Mouse (Mus musculus): Measurements from ENCODE around the gene Pomt2. TPM values are rescaled to one million over a fixed set of nuclear protein-coding genes. Genes with fewer than 3 reads are reported as not detected.

Gene Pomt2
- total RNA-seq, 2 experiments from 2014 or later, result 10.8 to 13.3 TPM

DNA sequence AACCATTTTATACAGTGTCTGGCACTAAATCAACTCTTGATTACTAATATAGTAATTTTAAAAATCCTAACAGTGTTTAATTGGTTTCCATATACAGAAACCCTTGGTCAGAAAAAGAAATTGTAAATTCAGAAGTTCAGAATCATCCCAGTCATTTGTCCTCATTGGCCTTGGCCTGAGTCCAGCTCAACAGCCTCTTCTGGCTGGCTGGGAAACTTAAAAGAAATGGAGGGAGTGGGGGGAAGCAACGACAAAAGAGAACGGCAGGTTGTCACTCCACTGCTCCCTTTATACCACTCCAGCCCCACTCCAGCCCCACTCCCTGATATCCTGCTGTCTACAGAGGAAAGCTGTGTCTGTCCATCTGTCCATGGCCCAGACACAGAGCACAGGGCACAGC is 16.6 kb downstream of the Pomt2 start:
- DNase-seq (ENCODE audit: low spot score in 2 of 2), result peak in 1 of 2 experiments; percentile 34

DNA sequence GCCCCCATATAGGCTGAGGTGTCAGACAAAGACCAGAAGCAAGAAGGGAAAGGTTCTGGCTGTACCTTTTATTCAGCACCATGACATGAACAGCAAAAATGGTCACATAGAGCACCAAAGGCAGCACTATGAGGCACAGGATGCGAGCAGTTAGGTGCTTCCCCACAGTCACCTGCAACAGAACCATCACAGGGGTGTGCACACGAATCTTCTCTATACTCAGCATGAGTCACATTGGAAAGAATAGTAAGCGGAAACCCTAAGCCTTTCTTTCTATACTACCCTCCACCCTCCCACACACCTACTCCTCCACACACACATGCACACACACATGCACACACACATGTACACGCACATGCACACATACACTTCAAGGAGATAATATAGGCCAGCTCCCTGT is 17.5 kb downstream of the Pomt2 start:
- DNase-seq (ENCODE audit: low spot score in 2 of 2), result no peak

DNA sequence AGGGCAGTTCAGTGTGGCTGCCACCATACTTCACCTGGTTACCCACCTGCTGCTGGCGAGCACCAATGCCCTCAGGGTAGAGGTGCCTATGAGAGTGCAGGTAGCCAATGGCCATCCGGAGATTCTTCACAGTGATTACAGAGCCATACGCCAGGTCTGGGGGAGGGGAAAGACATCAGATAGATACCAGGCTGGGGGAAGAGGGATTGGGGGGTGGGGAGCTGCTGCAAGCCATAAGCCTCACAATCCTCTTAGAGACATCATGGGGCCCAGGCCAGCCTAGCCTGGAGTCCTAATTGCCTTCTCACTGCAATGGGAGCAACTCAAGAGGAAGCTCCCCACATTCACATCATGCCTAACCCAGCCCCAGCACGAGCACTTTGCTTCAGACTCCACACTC is 20.5 kb downstream of the Pomt2 start:
- no peak for DNase-seq (ENCODE audit: low spot score in 2 of 2)

DNA sequence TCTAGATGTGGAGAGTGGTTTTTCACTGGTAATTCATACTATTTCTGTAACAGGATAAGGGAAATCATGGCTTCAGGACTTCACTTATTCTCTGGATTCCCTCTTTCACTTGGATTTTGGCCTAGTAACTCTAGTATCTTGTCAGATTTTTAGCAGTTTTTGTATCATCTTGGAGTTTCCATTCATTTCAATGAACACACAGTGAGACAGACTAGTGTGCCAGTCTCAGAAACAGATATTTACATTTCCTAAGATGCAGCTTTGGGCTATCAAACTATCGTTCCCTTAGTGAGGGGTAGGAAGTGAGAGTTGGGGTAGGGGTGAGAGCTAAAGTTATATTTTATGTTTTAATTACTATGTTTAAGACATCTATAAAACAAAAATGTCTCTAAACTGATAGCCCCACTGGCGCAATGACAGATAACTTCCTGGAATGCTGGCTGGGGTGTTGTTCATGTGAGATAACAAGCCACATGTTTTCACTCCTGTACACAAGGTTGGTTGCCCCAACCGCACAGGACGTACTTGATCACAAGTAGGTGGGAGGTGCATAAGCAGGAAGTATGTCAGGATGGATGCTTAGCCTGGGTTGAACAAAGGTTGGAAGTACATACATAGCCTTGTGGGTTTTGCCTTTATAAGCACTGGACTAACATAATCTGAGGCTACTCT is 25.7 kb downstream of the Pomt2 start:
- DNase-seq (ENCODE audit: low spot score in 2 of 2), result no peak

DNA sequence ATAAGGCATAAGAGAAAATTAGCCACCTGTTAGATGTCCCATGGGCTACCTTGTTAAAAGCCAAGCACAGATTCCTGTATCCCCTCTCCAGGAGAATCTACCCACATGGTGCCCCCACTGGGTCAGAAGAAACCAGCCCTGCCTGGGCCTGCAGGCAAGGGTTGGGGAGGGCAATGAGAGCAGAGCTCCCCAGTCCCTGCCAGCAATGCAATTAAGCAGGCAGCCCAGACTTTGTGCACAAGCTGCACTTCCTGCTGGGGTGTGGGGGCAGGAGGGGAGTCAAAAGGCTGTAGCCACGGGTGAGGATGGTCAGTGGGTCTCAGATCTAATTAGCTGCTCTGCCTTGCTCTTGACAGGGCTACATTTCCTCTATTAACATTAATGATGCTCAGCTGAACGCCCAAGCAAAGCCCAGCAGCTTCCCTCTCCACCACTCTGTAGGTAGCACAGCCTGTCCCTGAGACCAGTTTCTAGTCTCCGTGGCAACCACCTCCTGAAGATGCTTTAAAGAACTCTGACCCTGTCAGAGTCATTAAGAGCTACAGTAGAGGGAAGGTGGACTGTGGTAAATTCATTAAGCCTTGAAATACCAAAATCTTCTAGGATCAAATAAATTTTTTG is 40.3 kb downstream of the Pomt2 start:
- DNase-seq (ENCODE audit: low spot score in 2 of 2), result no peak

DNA sequence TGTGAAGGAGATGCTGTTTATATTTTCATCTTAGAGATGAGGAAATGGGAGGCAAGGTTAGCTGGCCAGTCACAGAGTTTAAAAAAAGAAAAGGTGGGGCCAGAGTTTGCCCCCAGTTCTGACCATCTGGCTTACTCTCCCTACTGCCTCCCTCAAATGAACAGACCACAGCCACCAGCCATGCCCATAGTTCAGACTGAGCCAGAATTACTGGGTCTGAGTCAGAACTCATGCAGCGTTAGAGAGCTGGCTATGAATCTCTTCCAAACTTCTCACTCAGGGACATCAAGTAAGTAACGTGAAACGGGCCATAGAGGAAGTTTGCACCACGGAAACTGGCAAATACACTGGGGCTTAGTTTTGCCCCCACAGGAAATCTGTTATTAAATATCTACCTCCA is 43.0 kb downstream of the Pomt2 start:
- no peak for DNase-seq (ENCODE audit: low spot score in 2 of 2)

DNA sequence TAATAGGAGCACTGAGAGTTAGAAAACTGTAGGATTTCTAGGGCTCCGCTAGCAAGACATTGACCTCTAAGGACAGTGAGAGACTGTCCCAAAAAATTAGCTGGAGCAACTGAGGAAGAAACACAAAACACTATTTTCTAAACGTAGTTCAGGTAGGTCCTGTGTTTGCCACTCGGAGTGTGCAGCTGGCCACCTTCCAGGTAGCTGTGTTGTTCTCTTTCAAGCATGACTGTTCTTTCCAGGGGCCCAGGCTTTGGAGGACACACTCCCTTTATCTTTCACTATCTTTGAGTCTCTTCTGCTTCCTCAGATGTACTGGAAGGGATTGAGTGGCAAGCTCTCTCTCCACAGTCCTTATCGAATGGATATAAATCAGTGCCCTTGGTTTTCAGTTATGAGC is 44.3 kb downstream of the Pomt2 start:
- DNase-seq (ENCODE audit: low spot score in 2 of 2), result no peak

DNA sequence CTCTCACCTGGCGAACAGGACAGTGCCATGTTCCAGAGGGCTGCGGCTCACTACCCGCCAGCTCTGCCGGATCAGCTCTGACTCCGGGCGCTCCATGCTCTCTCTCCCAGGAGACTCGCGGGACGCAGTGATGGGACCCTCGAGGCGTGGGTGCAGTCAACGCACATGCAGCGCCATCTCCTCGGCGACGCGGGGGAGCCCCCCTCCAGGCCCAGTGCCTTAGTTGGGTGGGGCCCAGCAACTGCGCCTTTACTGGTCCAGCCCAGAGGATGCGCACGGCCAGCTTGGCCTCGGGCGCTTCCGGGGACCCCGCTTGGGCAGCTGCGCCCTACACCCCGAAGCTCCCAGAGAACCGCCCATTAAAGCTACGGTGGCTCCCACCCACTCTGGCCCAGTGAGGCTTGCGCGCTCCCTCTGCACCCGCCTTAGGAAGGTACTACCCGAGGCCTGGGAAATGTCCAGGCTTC is 45.6 kb downstream of the Pomt2 start, which contains the start of gene Ngb:
Gene Ngb (minus strand): TSS at position 375 of the 467 bp plus-strand sequence.
- no peak for DNase-seq (ENCODE audit: low spot score in 2 of 2)

DNA sequence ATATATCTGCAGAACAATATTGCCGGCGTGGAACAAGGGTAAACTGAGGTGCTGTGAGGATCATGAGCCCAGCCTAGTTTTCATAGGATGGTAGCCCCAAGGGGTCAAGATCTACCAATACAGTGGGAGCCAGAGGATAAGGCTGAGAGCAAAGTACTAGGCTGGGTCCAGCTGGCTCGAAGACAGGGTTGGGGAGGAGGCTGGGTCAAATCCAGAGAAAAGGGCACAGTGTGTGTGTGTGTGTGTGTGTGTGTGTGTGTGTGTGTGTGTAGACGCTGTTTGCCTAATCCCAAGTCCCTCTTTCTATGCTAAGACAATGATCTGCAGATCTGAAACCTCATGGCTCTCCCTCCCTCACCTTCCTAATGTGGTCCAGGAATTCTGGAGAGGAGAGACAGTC is 47.4 kb downstream of the Pomt2 start:
- no peak for DNase-seq (ENCODE audit: low spot score in 2 of 2)

DNA sequence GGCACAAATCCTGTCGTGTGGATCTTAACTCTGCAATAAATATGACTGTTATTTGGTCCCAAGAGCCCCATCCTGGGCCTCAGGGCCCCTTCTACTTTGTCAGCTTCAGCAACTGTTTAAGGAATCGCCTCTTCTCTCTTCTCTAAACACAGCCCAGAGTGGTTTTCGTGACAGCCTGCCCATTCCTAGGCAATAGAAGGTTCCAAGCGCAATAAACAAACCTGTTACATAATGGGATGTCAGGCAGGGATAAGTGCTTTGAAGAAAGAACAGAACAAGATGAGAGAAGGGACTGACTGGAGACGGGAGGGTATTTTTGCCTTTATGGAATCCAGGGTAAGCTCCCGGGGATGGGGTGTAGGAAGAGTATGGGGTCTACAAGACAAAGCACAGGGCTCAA is 54.1 kb downstream of the Pomt2 start:
- DNase-seq (ENCODE audit: low spot score in 2 of 2), result no peak

DNA sequence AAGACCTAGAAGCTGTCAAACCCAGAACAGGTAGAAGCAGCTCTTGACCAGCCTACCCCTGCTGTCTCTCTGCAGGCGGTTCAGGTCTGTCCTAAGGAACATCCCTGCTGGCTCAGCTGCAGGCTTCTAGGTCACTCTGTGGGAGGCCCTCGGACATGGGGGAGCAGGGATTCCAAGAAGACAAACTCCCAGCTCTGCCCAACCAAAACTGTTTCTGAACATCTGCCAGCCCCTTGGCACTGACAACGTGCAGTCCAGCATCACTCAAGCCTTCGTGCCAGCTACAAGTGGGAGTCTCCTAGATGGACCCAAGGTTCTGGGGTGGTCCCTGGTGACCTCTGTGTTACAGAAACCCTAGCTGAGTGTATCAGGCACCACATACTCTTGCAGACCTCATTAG is 54.5 kb downstream of the Pomt2 start:
- DNase-seq (ENCODE audit: low spot score in 2 of 2), result no peak

DNA sequence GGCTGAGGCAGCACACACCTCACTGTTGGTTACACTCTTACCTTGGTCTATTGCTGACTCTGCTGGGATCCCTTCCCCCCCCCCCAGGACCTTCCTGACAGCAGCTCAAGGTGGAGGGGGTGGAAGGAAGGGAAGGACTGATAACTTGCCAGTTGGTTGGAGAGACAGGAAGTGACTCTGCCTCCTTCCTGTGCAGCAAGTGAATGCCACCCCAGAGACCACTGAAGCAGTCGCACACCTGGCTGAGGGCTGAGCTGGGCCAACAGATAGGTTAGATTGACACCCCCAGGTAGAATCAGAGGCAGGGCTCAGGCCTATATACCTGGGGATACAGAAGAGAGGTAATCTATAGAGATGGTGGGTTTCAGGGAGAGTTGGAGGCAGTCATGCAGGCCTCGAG is 55.9 kb downstream of the Pomt2 start:
- DNase-seq (ENCODE audit: low spot score in 2 of 2), result no peak

DNA sequence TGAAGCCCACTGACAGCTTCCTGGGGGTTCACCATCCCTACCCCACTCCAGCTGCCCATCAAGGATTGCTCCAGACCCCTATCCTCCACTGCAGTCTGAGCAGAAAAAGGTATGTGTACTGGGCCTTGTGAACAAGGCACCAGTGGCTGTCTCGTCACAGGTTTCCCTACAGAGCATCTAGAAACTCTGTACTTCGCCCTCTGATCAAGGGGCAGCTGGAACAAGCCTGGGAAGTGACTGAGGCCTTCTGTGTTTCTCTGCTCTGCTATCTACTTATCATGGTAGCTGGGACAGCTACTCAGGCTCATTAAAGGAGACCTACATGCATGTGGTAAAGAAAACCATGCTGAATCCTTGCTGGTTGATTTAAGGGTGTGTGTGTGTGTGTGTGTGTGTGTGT is 58.1 kb downstream of the Pomt2 start:
- DNase-seq (ENCODE audit: low spot score in 2 of 2), result no peak

DNA sequence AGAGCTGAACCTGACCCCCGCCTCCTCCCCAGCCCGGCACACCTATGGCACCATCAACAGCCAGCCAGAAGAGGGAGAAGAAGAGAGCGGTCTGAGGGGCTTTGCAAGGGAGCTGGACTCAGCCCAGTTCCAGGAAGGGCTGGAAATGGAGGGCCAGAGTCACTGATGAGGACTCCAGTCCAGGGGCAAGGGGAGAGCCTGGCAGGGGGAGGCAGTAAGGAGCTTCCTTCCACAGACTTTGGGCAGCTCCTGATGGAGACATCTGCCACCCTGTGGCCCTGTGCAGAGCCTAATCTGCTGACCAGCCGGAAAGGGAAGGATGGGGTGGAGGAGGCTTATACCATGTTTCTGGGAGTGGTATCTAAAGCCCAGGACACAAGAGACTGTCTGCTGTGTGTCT is 58.5 kb downstream of the Pomt2 start:
- no peak for DNase-seq (ENCODE audit: low spot score in 2 of 2)

DNA sequence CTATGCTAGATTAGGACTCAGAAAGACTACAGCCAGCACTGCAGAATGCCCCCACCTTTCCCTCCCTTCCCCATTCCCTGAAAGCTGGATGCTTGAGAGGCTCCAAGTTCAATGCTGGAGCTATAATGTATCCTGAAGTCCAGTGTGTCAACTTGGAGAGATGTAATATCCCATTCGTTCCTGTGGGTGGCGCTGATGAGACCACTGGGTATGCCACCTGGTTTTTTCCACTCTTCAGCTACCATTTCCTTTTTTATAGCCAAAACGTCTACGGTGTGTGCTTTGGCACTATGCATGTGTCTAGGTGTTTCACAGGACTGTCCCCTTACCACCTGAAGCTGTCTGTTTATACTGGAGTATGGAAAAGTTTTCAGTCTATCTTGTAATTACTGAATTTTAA is 59.4 kb downstream of the Pomt2 start:
- no peak for DNase-seq (ENCODE audit: low spot score in 2 of 2)

DNA sequence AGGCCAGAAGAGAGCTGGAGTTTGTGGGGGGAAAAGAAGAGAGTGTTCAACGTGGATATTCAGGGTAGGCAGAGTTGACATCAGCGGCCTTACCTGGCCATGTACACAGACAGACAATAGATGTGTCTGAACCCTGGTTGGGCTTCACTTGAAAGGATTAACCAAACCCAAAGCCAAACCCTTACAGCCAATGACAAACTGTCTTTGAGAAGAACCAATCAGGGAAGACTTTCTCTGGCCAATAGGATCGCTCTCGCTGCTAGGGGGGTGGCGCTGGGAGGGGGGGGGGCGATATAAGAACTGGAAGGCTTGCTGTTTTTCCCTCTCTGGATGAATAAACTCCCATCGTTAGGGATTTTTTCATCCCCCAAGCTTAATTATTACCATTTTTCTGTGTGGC is 60.5 kb downstream of the Pomt2 start:
- no peak for DNase-seq (ENCODE audit: low spot score in 2 of 2)

DNA sequence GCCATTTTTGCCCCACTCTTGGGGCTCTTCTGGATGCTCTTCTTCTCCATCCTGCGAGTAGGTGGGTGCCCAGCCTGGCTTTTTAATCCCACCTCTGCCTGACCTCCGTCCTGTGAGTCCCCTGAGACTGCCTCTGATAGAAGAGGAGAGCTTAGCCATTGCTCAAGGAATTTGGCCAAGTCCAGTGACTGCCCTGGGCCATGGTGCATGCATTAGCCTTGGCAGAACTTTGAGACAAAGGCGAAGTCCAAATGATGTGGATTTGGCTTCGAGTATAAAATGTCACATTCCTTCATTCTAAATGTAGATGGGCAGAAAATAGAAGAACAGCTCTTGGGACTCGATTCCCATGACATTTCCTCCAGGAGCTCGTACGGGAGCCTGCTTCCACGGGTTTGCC is 65.0 kb downstream of the Pomt2 start:
- DNase-seq (ENCODE audit: low spot score in 2 of 2), result no peak

DNA sequence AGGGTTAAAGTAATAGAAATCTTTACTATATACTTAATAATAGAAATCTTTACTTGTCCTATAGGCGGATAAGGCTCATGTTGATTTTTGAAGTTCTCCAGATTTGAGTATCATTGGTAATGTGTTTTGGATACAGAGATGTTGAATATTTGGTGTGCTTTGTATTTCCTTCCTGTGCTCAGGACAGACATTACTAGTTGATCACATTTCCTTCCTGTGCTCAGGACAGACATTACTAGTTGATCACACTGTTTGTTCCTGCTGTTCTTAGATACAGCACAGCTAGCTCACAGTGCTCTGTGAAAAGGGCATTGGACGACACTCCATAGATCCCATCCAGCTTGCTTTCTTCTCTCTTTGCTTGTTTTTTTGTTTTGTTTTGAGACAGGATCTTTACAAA is 71.2 kb downstream of the Pomt2 start:
- DNase-seq (ENCODE audit: low spot score in 2 of 2), result no peak

DNA sequence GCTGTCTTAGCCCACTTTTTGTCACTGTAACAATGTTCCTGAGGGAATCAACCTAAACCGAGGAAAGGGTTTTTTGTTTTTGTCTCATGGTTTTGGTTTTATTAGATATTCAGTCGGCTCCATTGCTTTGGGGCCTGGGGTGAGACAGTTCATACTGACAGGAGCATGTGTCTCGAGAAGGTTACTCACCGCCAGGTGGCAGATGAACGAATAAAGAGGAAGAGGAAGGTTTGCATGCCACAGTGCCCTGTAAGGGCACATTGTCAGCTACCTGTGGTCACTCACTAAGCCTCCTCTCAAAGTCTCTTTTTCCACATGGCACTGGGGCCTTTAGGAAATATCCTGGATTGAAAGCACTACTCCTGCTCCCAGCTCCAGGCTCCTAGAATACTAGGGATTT is 77.2 kb downstream of the Pomt2 start:
- DNase-seq (ENCODE audit: low spot score in 2 of 2), result no peak

DNA sequence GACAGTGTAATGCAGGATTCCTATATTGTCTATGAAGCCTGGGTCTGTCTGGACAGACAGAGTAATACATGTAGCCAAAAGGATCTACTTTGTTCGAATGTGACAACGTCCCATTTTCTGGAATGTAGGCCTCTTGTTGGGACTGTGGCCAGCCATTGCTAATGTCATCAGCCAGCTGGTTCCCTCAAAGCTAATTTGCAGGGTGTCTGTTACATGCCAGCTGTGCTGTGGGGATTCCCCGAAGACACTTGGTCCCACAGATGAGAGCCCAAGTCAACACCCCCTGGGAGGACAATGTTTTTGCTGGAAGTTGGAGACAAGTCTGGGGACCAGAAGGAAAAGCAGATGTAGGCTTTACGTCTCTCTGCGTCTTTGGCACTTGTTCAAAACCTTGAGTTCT is 81.3 kb downstream of the Pomt2 start:
- DNase-seq (ENCODE audit: low spot score in 2 of 2), result no peak

DNA sequence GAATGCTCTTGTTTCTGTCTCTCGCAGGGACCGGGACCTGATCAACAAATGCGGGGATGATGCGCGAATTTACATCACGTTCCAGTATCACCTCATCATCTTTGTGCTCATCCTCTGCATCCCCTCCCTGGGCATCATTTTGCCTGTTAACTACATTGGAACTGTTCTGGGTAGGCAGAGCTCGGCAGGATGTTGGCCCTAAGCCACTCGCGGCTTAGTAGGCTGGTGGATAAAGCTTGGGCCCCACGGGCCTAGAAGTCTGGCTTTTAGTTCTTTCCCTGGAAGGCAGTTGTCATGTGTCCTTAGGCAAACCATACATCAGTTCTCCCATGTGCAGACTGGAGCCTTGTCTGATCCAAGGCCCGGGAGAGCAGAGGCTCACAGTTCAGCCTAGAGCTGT is 82.3 kb downstream of the Pomt2 start:
- no peak for DNase-seq (ENCODE audit: low spot score in 2 of 2)

DNA sequence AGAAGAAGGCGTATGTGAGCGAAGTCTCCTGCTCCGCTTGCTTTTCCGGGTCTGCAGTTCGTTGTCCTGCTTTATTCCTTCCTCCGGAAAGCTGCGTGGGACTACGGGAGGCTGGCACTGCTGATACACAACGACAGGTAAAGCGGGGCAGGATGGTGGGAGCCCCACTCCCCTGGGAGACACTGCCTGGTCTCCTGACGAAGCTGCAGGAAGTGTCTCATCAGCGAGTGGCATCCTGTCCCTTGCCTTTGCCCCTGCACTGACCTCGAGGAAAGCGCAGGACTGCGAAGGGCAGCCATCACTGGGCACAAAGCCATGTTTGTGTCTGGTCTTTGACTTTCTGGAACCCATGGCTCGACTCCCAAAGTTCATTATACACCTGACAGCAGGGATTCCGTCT is 90.7 kb downstream of the Pomt2 start:
- no peak for DNase-seq (ENCODE audit: low spot score in 2 of 2)

Data from adrenal gland, adult 18-20 months (tissue).